Mouse (Mus musculus) midbrain, embryonic 16.5 days (tissue): ENCODE data around the gene Arhgap44. TPM values are rescaled to one million over a fixed set of nuclear protein-coding genes. Genes with fewer than 3 reads are reported as not detected.

Source experiments
- ATAC-seq: fragments of 200-750 bp; cut with Nextera tagmentation; 2 replicates; pipeline ENCODE4 v1.8.0; 2017; ENCODE audit warnings: moderate TSS enrichment
- H3K27ac ChIP-seq: fragments of 300-500 bp; sonication (generic); 2 replicates; pipeline ENCODE4 v1.5.1; 2014; ENCODE audit warnings: mild to moderate bottlenecking, low read length, mixed read lengths
- H3K27me3 ChIP-seq: fragments of 300-500 bp; sonication (generic); 2 replicates; pipeline ENCODE4 v1.6.1; 2014; ENCODE audit warnings: low read depth, low read length, mixed read lengths; ENCODE audit not compliant: control insufficient read depth, insufficient read depth
- H3K36me3 ChIP-seq: fragments of 300-500 bp; sonication (generic); 2 replicates; pipeline ENCODE4 v1.6.1; 2014; ENCODE audit warnings: mild to moderate bottlenecking, low read length, moderate library complexity, mixed read lengths; ENCODE audit not compliant: control insufficient read depth, insufficient read depth
- H3K4me1 ChIP-seq: fragments of 300-500 bp; sonication (generic); 2 replicates; pipeline ENCODE4 v1.6.1; 2014; ENCODE audit warnings: mild to moderate bottlenecking, low read length, mixed read lengths; ENCODE audit not compliant: control insufficient read depth, insufficient read depth
- H3K4me2 ChIP-seq: fragments of 300-500 bp; sonication (generic); 2 replicates; pipeline ENCODE4 v1.6.1; 2014; ENCODE audit warnings: mild to moderate bottlenecking, low read length, mixed read lengths
- H3K4me3 ChIP-seq: fragments of 300-500 bp; sonication (generic); 2 replicates; pipeline ENCODE4 v1.5.1; 2014; ENCODE audit warnings: low read depth, mild to moderate bottlenecking, low read length, moderate library complexity, mixed read lengths
- H3K9ac ChIP-seq: fragments of 300-500 bp; sonication (generic); 2 replicates; pipeline ENCODE4 v1.6.1; 2014; ENCODE audit warnings: low read depth, low read length, mixed read lengths
- H3K9me3 ChIP-seq: fragments of 300-500 bp; sonication (generic); replicated peaks from 2 replicates; pipeline ENCODE4 v1.6.1; 2014; ENCODE audit warnings: mild to moderate bottlenecking, low read length, mixed read lengths; ENCODE audit not compliant: control insufficient read depth, poor library complexity, severe bottlenecking
- WGBS: fragments of 180-500 bp; shearing (Covaris S2); extraction: QIAGEN DNeasy Blood & Tissue Kit; methylation state at CpG from one replicate; pipeline ENCODE4 v1.1.7; 2014; 5-methylcytosine and 5-hydroxymethylcytosine counted together
- microRNA-seq: library from miRNA; unstranded; fragments of <30 nt; microRNA quantifications from one replicate; pipeline ENCODE4, GENCODE M21; 2017
- polyA plus RNA-seq: library from polyadenylated mRNA; unstranded; fragments of >200 nt; fragmentation: Nextera tagmentation; extraction: Ambion mirVana; gene quantifications from 2 replicates; pipeline ENCODE4 v1.2.1, GENCODE M21; 2015

The Arhgap44 gene
- polyA plus RNA-seq, 1 experiment from 2014 or later = 19.9 TPM

DNA sequence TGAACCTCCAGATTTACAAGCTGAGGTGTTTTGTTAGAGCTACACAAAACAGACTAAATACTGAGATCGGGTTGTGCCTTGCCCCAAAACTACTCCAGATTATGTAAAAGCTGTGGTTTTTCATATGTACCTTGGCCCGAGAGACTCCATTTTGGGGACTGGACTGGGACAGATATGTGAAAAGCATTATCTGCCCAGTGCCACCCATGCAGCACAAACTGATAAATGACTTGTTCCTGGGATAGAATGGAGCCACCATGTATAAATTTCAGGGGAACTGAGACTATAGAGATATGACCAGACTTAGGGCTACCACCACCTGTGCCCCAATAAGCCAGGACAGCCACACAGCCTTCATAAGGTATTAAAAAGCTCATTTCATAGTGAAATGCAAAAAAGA, 200.1 kb downstream of the Arhgap44 start:
- H3K4me3 ChIP-seq = no peak overlapping the region
- no peaks in the 10 kb centered on the region; the same call in 1 of the 2 replicates for H3K4me1 ChIP-seq
- no peak for ATAC-seq
- 88% methylated on average over 2 of the region's 2 CpGs for WGBS
- no peaks in the 10 kb centered on the region for H3K27me3 ChIP-seq
- H3K36me3 ChIP-seq = no peaks in the 10 kb centered on the region
- H3K27ac ChIP-seq = no peak overlapping the region
- no peak overlapping the region for H3K4me2 ChIP-seq
- H3K9ac ChIP-seq = no peak overlapping the region
- no peaks in the 10 kb centered on the region for H3K9me3 ChIP-seq

GRCm38 (mm10) chr11:64956962-64957729, 205.6 kb downstream of the Arhgap44 start:
- WGBS = 10% methylated on average over 16 of the region's 16 CpGs

More at GRCm38 (mm10) chr11:64956962-64957729, 205.6 kb downstream of the Arhgap44 start:
- Histone ChIP-seq H3K4me2 (peak overlapping the region; percentile 45), H3K9ac (peak overlapping the region; percentile 7; the same call in 1 of the 2 replicates), H3K36me3 (no peaks in the 10 kb centered on the region), H3K27me3 (no peaks in the 10 kb centered on the region), H3K9me3 (no peaks in the 10 kb centered on the region), H3K27ac (no peak overlapping the region), H3K4me3 (peak overlapping the region; percentile 2; the same call in 1 of the 2 replicates), H3K4me1 (peaks cover 3% of the 10 kb centered on the region; the same call in 1 of the 2 replicates)
- peak; percentile 36; the same call in 1 of the 2 replicates for ATAC-seq

Small RNAs within 50 kb of the gene (microRNA-seq; reads per million reads assigned to microRNA genes)
- gene Gm25991 = not detected

Other genes starting within 250 kb of the Arhgap44 start
- gene Elac2, start 183.9 kb downstream of the Arhgap44 start, polyA plus RNA-seq = 27.6 and 28.6 TPM in 2 replicates
- 0.32 TPM in 1 of 2 replicates, not detected in the other for gene 1700086D15Rik, start 3.1 kb downstream of the Arhgap44 start, polyA plus RNA-seq
- 0.64 and 0.70 TPM in 2 replicates for gene Myocd, start 107.0 kb upstream of the Arhgap44 start, polyA plus RNA-seq